Mouse (Mus musculus): ENCODE results near the gene Ell3. TPM values are rescaled to one million over a fixed set of nuclear protein-coding genes. Genes with fewer than 3 reads are reported as not detected.

Ell3 gene
- polyA plus RNA-seq, 1 experiment from 2014 or later, result 5.0 TPM

- peak within 1 kb of the TSS; percentile 86 for H3K27ac ChIP-seq
- H3K4me1 ChIP-seq, result peaks cover 19% of the 10 kb centered on the region
- no peaks in the 10 kb centered on the region for H3K27me3 ChIP-seq (ENCODE audit: poor library complexity, severe bottlenecking)
- peak; percentile 88 for DNase-seq (ENCODE audit: extremely low spot score, low spot score)
- peaks cover 63% of the 10 kb centered on the region for H3K36me3 ChIP-seq (replicated peaks)
- peak within 1 kb of the TSS; percentile 87 for H3K4me3 ChIP-seq
- WGBS, result 3% methylated on average over 41 of the region's 41 CpGs
- no peaks in the 10 kb centered on the region for H3K9me3 ChIP-seq
Measured at GRCm38 (mm10) chr2:121456692-121457642, 12.9 kb upstream of the Ell3 start, which contains the start of gene Serinc4. Serinc4 (minus strand) TSS chr2:121456781.

- Histone ChIP-seq H3K9me3 (no peaks in the 10 kb centered on the region), H3K4me3 (no peak overlapping the region), H3K27ac (no peak overlapping the region), H3K4me1 (peaks cover 30% of the 10 kb centered on the region), H3K27me3 (ENCODE audit: poor library complexity, severe bottlenecking) (no peaks in the 10 kb centered on the region), H3K36me3 (replicated peaks) (peaks cover 66% of the 10 kb centered on the region)
- DNase-seq (ENCODE audit: extremely low spot score, low spot score), result no peak
- WGBS, result 77% methylated on average over 5 of the region's 5 CpGs
Measured at GRCm38 (mm10) chr2:121455534-121455933, 11.5 kb upstream of the Ell3 start.

DNA sequence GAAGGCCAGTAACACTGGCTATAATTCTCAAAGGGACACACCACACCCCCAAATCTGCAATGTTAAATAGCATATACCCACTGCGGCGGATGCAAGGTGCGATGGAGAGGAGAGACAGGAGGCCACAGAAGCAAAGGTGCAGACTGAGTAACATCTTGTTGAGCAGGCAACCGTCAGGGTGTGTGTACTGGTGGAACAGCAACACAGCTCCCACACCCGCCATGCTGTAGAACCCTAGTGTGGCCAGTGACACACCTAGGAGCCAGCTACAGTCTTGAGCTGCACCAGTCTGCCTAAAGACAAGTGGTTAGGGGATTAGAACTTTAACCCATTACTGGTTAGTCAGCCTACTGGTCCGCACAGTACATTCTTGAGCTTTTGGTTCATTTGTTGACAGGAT is 9.8 kb upstream of the Ell3 start:
- 84% methylated on average over 6 of the region's 6 CpGs for WGBS
- DNase-seq (ENCODE audit: extremely low spot score, low spot score), result no peak
- H3K4me1 ChIP-seq, result peaks cover 36% of the 10 kb centered on the region
- no peaks in the 10 kb centered on the region for H3K27me3 ChIP-seq (ENCODE audit: poor library complexity, severe bottlenecking)
- H3K36me3 ChIP-seq (replicated peaks), result peaks cover 49% of the 10 kb centered on the region
- H3K27ac ChIP-seq, result no peak overlapping the region
- peak overlapping the region; percentile 2; the same call in 1 of the 2 replicates for H3K4me3 ChIP-seq
- H3K9me3 ChIP-seq, result no peaks in the 10 kb centered on the region

- H3K27me3 ChIP-seq (ENCODE audit: poor library complexity, severe bottlenecking), result no peaks in the 10 kb centered on the region
Measured at GRCm38 (mm10) chr2:121452990-121453389, 8.9 kb upstream of the Ell3 start, which contains the start of gene Hypk. Hypk (plus strand) TSS chr2:121453290.

GRCm38 (mm10) chr2:121452361-121452760 is 8.3 kb upstream of the Ell3 start:
- Histone ChIP-seq H3K27ac (no peak overlapping the region), H3K36me3 (replicated peaks) (peaks cover 42% of the 10 kb centered on the region), H3K4me3 (peak overlapping the region; percentile 10; the same call in 1 of the 2 replicates), H3K27me3 (ENCODE audit: poor library complexity, severe bottlenecking) (no peaks in the 10 kb centered on the region), H3K4me1 (peaks cover 36% of the 10 kb centered on the region), H3K9me3 (no peaks in the 10 kb centered on the region)
- 89% methylated on average over 4 of the region's 4 CpGs for WGBS
- DNase-seq (ENCODE audit: extremely low spot score, low spot score), result no peak

More at GRCm38 (mm10) chr2:121452990-121453389, 8.9 kb upstream of the Ell3 start, which contains the start of gene Hypk:
- H3K36me3 ChIP-seq (replicated peaks), result peaks cover 42% of the 10 kb centered on the region
- peak within 1 kb of the TSS; percentile 10; the same call in 1 of the 2 replicates for H3K4me3 ChIP-seq
- WGBS, result 88% methylated on average over 4 of the region's 4 CpGs
- no peak for DNase-seq (ENCODE audit: extremely low spot score, low spot score)
- H3K27ac ChIP-seq, result no peak within 1 kb of the TSS
- peaks cover 37% of the 10 kb centered on the region for H3K4me1 ChIP-seq
- H3K9me3 ChIP-seq, result no peaks in the 10 kb centered on the region

DNA sequence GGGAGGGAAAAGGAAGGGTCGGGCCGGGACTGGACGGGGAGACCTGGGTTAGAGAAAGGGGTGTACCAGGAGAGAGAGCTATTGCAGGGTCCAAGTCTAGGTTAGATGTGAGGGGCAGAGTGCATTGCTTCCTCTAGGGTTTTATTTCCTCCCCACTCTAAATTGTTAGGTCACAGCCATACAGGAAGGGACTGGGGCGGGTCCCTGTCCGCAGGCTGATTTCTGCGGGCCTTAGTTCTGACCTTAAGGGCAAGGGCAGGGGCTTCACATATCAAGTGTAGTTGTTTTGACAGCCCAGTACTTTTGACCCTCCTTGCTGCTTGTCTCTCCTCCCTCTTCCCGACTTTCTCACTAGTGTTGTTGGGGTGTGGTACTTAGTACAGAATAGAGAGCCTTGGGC is 6.0 kb upstream of the Ell3 start:
- no peaks in the 10 kb centered on the region for H3K9me3 ChIP-seq
- H3K27me3 ChIP-seq (ENCODE audit: poor library complexity, severe bottlenecking), result no peaks in the 10 kb centered on the region
- peaks cover 30% of the 10 kb centered on the region for H3K4me1 ChIP-seq
- 4% methylated on average over 7 of the region's 7 CpGs for WGBS
- no peak for DNase-seq (ENCODE audit: extremely low spot score, low spot score)
- peak overlapping the region; percentile 96 for H3K27ac ChIP-seq
- H3K36me3 ChIP-seq (replicated peaks), result peaks cover 41% of the 10 kb centered on the region
- H3K4me3 ChIP-seq, result peak overlapping the region; percentile 98

- under 1% methylated on average over 54 of the region's 54 CpGs for WGBS
- Histone ChIP-seq H3K4me3 (peak overlapping the region; percentile 98), H3K27ac (peak overlapping the region; percentile 96), H3K9me3 (no peaks in the 10 kb centered on the region), H3K36me3 (replicated peaks) (peaks cover 36% of the 10 kb centered on the region), H3K27me3 (ENCODE audit: poor library complexity, severe bottlenecking) (no peaks in the 10 kb centered on the region), H3K4me1 (peaks cover 30% of the 10 kb centered on the region)
- DNase-seq (ENCODE audit: extremely low spot score, low spot score), result no peak
Measured at GRCm38 (mm10) chr2:121449545-121450011, 5.5 kb upstream of the Ell3 start.

GRCm38 (mm10) chr2:121448739-121449535 is 4.9 kb upstream of the Ell3 start, which contains the start of gene Serf2:
Serf2 (plus strand) TSS chr2:121449195.
- H3K4me3 ChIP-seq, result peak within 1 kb of the TSS; percentile 98
- peak within 1 kb of the TSS; percentile 96 for H3K27ac ChIP-seq
- peaks cover 30% of the 10 kb centered on the region for H3K4me1 ChIP-seq
- H3K9me3 ChIP-seq, result no peaks in the 10 kb centered on the region
- no peaks in the 10 kb centered on the region for H3K27me3 ChIP-seq (ENCODE audit: poor library complexity, severe bottlenecking)
- WGBS, result under 1% methylated on average over 71 of the region's 74 CpGs
- peak; percentile 100 for DNase-seq (ENCODE audit: extremely low spot score, low spot score)
- H3K36me3 ChIP-seq (replicated peaks), result peaks cover 29% of the 10 kb centered on the region

- no peak for DNase-seq (ENCODE audit: extremely low spot score, low spot score)
- H3K4me1 ChIP-seq, result peaks cover 33% of the 10 kb centered on the region
- H3K36me3 ChIP-seq (replicated peaks), result peaks cover 21% of the 10 kb centered on the region
- peak overlapping the region; percentile 98 for H3K4me3 ChIP-seq
- WGBS, result 20% methylated on average over 9 of the region's 9 CpGs
- H3K9me3 ChIP-seq, result no peaks in the 10 kb centered on the region
- H3K27ac ChIP-seq, result peak overlapping the region; percentile 96
- peaks cover 3% of the 10 kb centered on the region for H3K27me3 ChIP-seq (ENCODE audit: poor library complexity, severe bottlenecking)
Measured at GRCm38 (mm10) chr2:121448136-121448535, 4.1 kb upstream of the Ell3 start.

DNA sequence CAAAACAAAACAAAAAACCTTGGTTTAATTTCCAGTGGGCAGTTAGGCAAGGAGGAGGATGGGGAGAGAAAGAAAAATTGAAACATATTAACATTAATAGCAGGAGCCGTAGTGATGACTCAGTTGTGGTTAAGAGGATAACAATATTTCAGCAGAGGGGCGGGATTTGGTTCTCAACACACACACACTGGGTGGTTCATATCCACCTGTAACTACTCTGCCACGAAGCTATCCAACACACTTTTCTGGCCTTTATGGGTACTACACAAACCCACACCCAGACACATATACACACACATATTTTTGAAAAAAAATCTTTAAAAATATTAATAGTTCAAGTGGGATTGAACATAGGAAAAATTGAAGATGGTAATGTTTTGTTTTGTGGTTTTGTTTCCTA is 2.9 kb upstream of the Ell3 start:
- Histone ChIP-seq H3K9me3 (no peaks in the 10 kb centered on the region), H3K36me3 (replicated peaks) (peaks cover 10% of the 10 kb centered on the region), H3K4me1 (peaks cover 40% of the 10 kb centered on the region), H3K27me3 (ENCODE audit: poor library complexity, severe bottlenecking) (peaks cover 13% of the 10 kb centered on the region), H3K4me3 (no peak overlapping the region), H3K27ac (no peak overlapping the region)
- no peak for DNase-seq (ENCODE audit: extremely low spot score, low spot score)
- WGBS, result 89% methylated on average over 3 of the region's 3 CpGs

- no peak for DNase-seq (ENCODE audit: extremely low spot score, low spot score)
- H3K36me3 ChIP-seq (replicated peaks), result peaks cover 7% of the 10 kb centered on the region
- no peaks in the 10 kb centered on the region for H3K9me3 ChIP-seq
- H3K4me3 ChIP-seq, result no peak overlapping the region
- H3K4me1 ChIP-seq, result peaks cover 44% of the 10 kb centered on the region
- 81% methylated on average over 4 of the region's 4 CpGs for WGBS
- peaks cover 18% of the 10 kb centered on the region for H3K27me3 ChIP-seq (ENCODE audit: poor library complexity, severe bottlenecking)
- no peak overlapping the region for H3K27ac ChIP-seq
Measured at GRCm38 (mm10) chr2:121446506-121446905, 2.4 kb upstream of the Ell3 start.

DNA sequence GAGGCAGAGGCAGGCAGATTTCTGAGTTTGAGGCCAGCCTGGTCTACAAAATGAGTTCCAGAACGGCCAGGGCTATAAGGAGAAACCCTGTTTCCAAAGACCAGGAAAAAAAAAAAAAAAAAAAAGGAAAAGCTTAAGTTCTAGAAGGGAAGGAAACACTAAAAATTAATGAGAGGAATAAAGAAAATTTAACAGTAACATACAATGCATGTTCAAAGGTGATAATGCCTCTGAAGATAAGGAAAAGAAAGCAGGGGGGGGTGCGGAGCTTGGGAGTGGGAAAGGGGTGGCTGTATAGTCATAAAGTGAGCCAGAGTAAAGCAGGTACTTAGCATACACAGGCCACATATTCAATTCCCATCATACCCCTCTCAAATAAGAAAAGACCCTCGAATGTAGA is 1.0 kb upstream of the Ell3 start:
- Histone ChIP-seq H3K4me3 (no peak overlapping the region), H3K9me3 (no peaks in the 10 kb centered on the region), H3K36me3 (replicated peaks) (peaks cover under 1% of the 10 kb centered on the region; the same call in 1 of the 2 replicates), H3K27ac (no peak overlapping the region), H3K27me3 (ENCODE audit: poor library complexity, severe bottlenecking) (peaks cover 29% of the 10 kb centered on the region), H3K4me1 (peaks cover 31% of the 10 kb centered on the region)
- DNase-seq (ENCODE audit: extremely low spot score, low spot score), result no peak
- 88% methylated on average over 3 of the region's 3 CpGs for WGBS

All from forebrain, embryonic 10.5 days (tissue).